Mouse (Mus musculus): Measurements from ENCODE around the gene Pbxip1. TPM values are rescaled to one million over a fixed set of nuclear protein-coding genes. Genes with fewer than 3 reads are reported as not detected.

Gene Pbxip1
- polyA plus RNA-seq, 1 experiment, result 60.5 TPM

GRCm38 (mm10) chr3:89416158-89416557 lies 20.3 kb upstream of the Pbxip1 start:
- Histone ChIP-seq H3K27ac (ENCODE audit: control insufficient read depth, insufficient read depth, low read depth, low read length, poor library complexity) (no peak overlapping the region), H3K4me3 (replicated peaks; ENCODE audit: control insufficient read depth, low read depth, low read length) (no peak overlapping the region), H3K4me1 (ENCODE audit: control insufficient read depth, insufficient read depth, low read length) (peaks cover 2% of the 10 kb centered on the region; the same call in 1 of the 2 replicates)
- TF ChIP-seq CTCF (IDR thresholded peaks at IDR 0.05; ENCODE audit: control insufficient read depth, insufficient read depth, low read length) (no peak), POLR2A (IDR thresholded peaks at IDR 0.05; ENCODE audit: borderline replicate concordance, control insufficient read depth, low read depth, low read length) (no peak)
- WGBS, result 95% methylated on average over 8 of the region's 8 CpGs

DNA sequence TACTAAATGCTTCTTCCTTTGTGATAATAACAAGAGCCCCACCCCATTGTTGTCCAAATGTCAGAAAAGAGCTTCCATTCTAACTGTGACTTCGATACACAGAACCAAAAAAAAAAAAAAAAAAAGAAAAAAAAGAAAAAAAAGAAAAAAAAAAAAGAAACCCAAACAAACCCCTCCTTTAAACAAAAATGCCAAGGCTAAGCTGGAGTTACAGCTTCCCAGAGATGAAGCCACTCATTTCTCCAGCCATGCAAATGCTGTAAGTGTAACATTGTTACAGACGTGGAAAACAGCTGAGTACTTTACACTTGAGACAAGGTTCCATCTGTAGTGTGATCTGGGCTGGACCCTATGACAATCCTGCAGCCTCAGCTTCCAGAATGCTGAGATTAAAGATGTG lies 19.4 kb upstream of the Pbxip1 start:
- Histone ChIP-seq H3K4me3 (replicated peaks; ENCODE audit: control insufficient read depth, low read depth, low read length) (peak overlapping the region; percentile 49), H3K27ac (ENCODE audit: control insufficient read depth, insufficient read depth, low read depth, low read length, poor library complexity) (no peak overlapping the region), H3K4me1 (ENCODE audit: control insufficient read depth, insufficient read depth, low read length) (peaks cover 2% of the 10 kb centered on the region; the same call in 1 of the 2 replicates)
- TF ChIP-seq CTCF (IDR thresholded peaks at IDR 0.05; ENCODE audit: control insufficient read depth, insufficient read depth, low read length) (no peak), POLR2A (IDR thresholded peaks at IDR 0.05; ENCODE audit: borderline replicate concordance, control insufficient read depth, low read depth, low read length) (no peak)
- 28% methylated on average over 2 of the region's 2 CpGs for WGBS

GRCm38 (mm10) chr3:89417840-89418169 lies 18.7 kb upstream of the Pbxip1 start:
- Histone ChIP-seq H3K27ac (ENCODE audit: control insufficient read depth, insufficient read depth, low read depth, low read length, poor library complexity) (peak overlapping the region; percentile 57), H3K4me1 (ENCODE audit: control insufficient read depth, insufficient read depth, low read length) (peaks cover 3% of the 10 kb centered on the region; the same call in 1 of the 2 replicates)
- WGBS, result 1% methylated on average over 20 of the region's 20 CpGs

DNA sequence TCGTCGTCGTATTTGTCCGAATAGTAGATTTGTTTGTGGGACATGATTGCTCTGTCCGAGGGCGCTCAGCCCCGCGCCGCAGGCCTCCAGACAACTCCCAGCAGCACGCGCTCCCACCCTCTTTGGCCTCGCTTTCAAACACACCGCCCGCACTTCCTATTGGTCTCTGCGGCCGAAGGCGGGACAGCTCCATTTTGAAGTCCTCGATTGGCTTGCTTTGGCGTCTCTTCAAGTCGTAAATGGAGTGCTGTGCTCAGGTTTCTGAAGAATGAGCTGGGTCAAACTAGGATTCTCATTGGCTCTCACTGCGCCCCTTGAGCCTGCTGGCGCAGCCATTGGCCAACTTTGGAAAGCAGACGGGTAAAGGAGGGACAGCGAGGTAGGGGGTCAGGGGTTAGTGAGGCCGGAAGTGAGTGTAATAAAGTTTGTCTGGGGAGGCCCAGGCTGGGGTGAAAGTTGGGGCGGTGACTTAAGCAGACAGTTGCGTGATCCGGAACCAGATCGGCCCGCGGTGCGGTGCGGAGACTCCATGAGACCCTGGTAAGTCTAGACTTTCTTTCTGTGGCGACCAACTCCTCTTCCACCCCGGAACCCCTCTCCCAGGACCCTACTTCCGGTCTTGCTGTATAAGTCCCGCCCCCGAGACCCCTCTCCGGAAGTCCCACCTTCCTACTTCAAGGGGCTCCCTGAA lies 18.2 kb upstream of the Pbxip1 start, which contains the start of the genes Cks1b and Shc1:
Cks1b (minus strand) TSS at position 214 of the 691 bp plus-strand sequence.
Shc1 (plus strand) TSS at position 274 of the 691 bp plus-strand sequence.
- TF ChIP-seq CTCF (IDR thresholded peaks at IDR 0.05; ENCODE audit: control insufficient read depth, insufficient read depth, low read length) (no peak), POLR2A (IDR thresholded peaks at IDR 0.05; ENCODE audit: borderline replicate concordance, control insufficient read depth, low read depth, low read length) (peak; percentile 86)
- H3K4me1 ChIP-seq (ENCODE audit: control insufficient read depth, insufficient read depth, low read length), result peaks cover 5% of the 10 kb centered on the region; the same call in 1 of the 2 replicates
- peak within 1 kb of the TSS; percentile 90 for H3K4me3 ChIP-seq (replicated peaks; ENCODE audit: control insufficient read depth, low read depth, low read length)
- WGBS, result under 1% methylated on average over 39 of the region's 39 CpGs
- H3K27ac ChIP-seq (ENCODE audit: control insufficient read depth, insufficient read depth, low read depth, low read length, poor library complexity), result peak within 1 kb of the TSS; percentile 88

More at GRCm38 (mm10) chr3:89417840-89418169, 18.7 kb upstream of the Pbxip1 start:
- peak overlapping the region; percentile 90 for H3K4me3 ChIP-seq (replicated peaks; ENCODE audit: control insufficient read depth, low read depth, low read length)
- TF ChIP-seq POLR2A (IDR thresholded peaks at IDR 0.05; ENCODE audit: borderline replicate concordance, control insufficient read depth, low read depth, low read length) (no peak), CTCF (IDR thresholded peaks at IDR 0.05; ENCODE audit: control insufficient read depth, insufficient read depth, low read length) (no peak)

DNA sequence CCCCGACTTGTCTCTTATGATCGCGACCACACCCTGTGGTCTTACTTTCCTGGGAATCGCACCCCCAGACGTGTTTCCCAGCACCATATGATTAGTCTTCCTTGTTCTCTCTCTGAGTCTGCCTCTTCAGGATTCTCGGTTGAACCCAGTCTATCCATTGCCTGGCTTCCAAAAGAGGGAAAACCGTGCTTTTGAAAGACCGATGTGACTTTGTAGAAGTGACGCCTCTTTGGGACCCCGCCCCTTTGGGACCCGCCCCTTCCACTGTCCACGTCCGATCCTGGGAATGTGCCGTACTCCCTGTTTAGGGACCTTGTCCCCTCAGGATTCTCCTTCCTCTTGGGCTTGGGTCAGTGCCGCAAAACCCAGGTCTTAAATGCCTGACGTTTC lies 17.6 kb upstream of the Pbxip1 start:
- no peak for TF ChIP-seq POLR2A (IDR thresholded peaks at IDR 0.05; ENCODE audit: borderline replicate concordance, control insufficient read depth, low read depth, low read length)
- TF ChIP-seq CTCF (IDR thresholded peaks at IDR 0.05; ENCODE audit: control insufficient read depth, insufficient read depth, low read length), result no peak
- Histone ChIP-seq H3K27ac (ENCODE audit: control insufficient read depth, insufficient read depth, low read depth, low read length, poor library complexity) (peak overlapping the region; percentile 88), H3K4me3 (replicated peaks; ENCODE audit: control insufficient read depth, low read depth, low read length) (peak overlapping the region; percentile 90), H3K4me1 (ENCODE audit: control insufficient read depth, insufficient read depth, low read length) (peaks cover 5% of the 10 kb centered on the region; the same call in 1 of the 2 replicates)
- WGBS, result 0% methylated on average over 16 of the region's 16 CpGs

- TF ChIP-seq CTCF (IDR thresholded peaks at IDR 0.05; ENCODE audit: control insufficient read depth, insufficient read depth, low read length), result no peak
- 12% methylated on average over 9 of the region's 9 CpGs for WGBS
- H3K4me3 ChIP-seq (replicated peaks; ENCODE audit: control insufficient read depth, low read depth, low read length), result peak overlapping the region; percentile 90
- H3K4me1 ChIP-seq (ENCODE audit: control insufficient read depth, insufficient read depth, low read length), result peaks cover 5% of the 10 kb centered on the region; the same call in 1 of the 2 replicates
- H3K27ac ChIP-seq (ENCODE audit: control insufficient read depth, insufficient read depth, low read depth, low read length, poor library complexity), result peak overlapping the region; percentile 88
These were observed 16.9 kb upstream of the Pbxip1 start for GRCm38 (mm10) chr3:89419571-89419970.

DNA sequence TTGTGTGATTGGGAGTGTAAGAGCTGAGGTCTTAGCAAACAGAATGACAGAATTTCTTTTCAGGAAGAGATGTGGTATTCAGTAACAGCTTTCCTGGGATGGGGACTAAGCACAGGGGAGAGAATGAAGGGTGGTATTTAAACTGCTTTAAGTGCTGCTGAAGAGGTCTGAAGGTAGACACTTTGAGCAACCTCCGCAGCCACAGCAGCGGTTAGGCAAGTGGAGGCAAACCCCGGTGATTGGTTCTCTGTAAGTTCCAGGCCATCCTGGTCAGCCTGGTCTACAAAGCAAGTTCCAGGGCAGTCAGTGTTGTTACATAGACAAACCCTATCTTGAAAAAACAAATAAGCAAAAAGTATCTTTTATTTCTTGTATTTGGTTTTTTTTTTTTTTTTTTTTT lies 16.5 kb upstream of the Pbxip1 start:
- peaks cover 5% of the 10 kb centered on the region; the same call in 1 of the 2 replicates for H3K4me1 ChIP-seq (ENCODE audit: control insufficient read depth, insufficient read depth, low read length)
- TF ChIP-seq CTCF (IDR thresholded peaks at IDR 0.05; ENCODE audit: control insufficient read depth, insufficient read depth, low read length), result no peak
- no peak for TF ChIP-seq POLR2A (IDR thresholded peaks at IDR 0.05; ENCODE audit: borderline replicate concordance, control insufficient read depth, low read depth, low read length)
- WGBS, result 35% methylated on average over 3 of the region's 3 CpGs
- H3K27ac ChIP-seq (ENCODE audit: control insufficient read depth, insufficient read depth, low read depth, low read length, poor library complexity), result peak overlapping the region; percentile 88
- H3K4me3 ChIP-seq (replicated peaks; ENCODE audit: control insufficient read depth, low read depth, low read length), result peak overlapping the region; percentile 90

GRCm38 (mm10) chr3:89420421-89420820 lies 16.1 kb upstream of the Pbxip1 start:
- peaks cover 5% of the 10 kb centered on the region; the same call in 1 of the 2 replicates for H3K4me1 ChIP-seq (ENCODE audit: control insufficient read depth, insufficient read depth, low read length)
- 24% methylated on average over 2 of the region's 2 CpGs for WGBS
- TF ChIP-seq CTCF (IDR thresholded peaks at IDR 0.05; ENCODE audit: control insufficient read depth, insufficient read depth, low read length) (no peak), POLR2A (IDR thresholded peaks at IDR 0.05; ENCODE audit: borderline replicate concordance, control insufficient read depth, low read depth, low read length) (no peak)
- no peak overlapping the region for H3K4me3 ChIP-seq (replicated peaks; ENCODE audit: control insufficient read depth, low read depth, low read length)
- 0 out of 2 replicates have a peak overlapping the region, but pooled peaks have one; percentile 9 for H3K27ac ChIP-seq (ENCODE audit: control insufficient read depth, insufficient read depth, low read depth, low read length, poor library complexity)
